Mouse (Mus musculus) kidney, adult 2 months (tissue): ENCODE measurements around the gene Itpr3. TPM values are rescaled to one million over a fixed set of nuclear protein-coding genes. Genes with fewer than 3 reads are reported as not detected.
A peak's percentile ranks its signal among the peaks of the same experiment; 100 is the strongest.

Source experiments
- DNase-seq: peaks from one replicate; pipeline ENCODE4 v3.0.0; 2021
- H3K27ac ChIP-seq: fragments of 200-500 bp; 2 replicates; pipeline ENCODE4 v1.5.1; 2012; ENCODE audit warnings: low read depth, low read length, control low read depth, inconsistent platforms; ENCODE audit not compliant: insufficient read depth
- H3K27me3 ChIP-seq: fragments of 200-500 bp; replicated peaks from 2 replicates; pipeline ENCODE4 v1.6.1; 2012; ENCODE audit warnings: mild to moderate bottlenecking, moderate library complexity, low read length, inconsistent platforms; ENCODE audit not compliant: control insufficient read depth, insufficient read depth
- H3K36me3 ChIP-seq: fragments of 200-500 bp; 2 replicates; pipeline ENCODE4 v1.6.1; 2012; ENCODE audit warnings: mild to moderate bottlenecking, moderate library complexity, low read length, inconsistent platforms; ENCODE audit not compliant: control insufficient read depth, insufficient read depth
- H3K4me1 ChIP-seq: fragments of 200-500 bp; 2 replicates; pipeline ENCODE4 v1.6.1; 2011; ENCODE audit warnings: low read length; ENCODE audit not compliant: control insufficient read depth, insufficient read depth
- H3K4me3 ChIP-seq: fragments of 200-500 bp; 2 replicates; pipeline ENCODE4 v1.5.1; 2011; ENCODE audit warnings: mild to moderate bottlenecking, low read depth, low read length, control low read depth; ENCODE audit not compliant: insufficient read depth
- CTCF ChIP-seq: fragments of 200-500 bp; conservative IDR thresholded peaks from 2 replicates; pipeline ENCODE4 v1.5.1; 2011; ENCODE audit warnings: low read depth, mild to moderate bottlenecking, control low read depth, low read length, moderate library complexity, mixed read lengths; ENCODE audit not compliant: insufficient read depth, insufficient read length
- POLR2A ChIP-seq: fragments of 200-500 bp; IDR thresholded peaks from one replicate; pipeline ENCODE4 v1.6.1; 2011; ENCODE audit warnings: low read depth, low read length, control low read depth
- WGBS: fragments of 180-500 bp; shearing (Covaris S2); methylation state at CpG from one replicate; pipeline ENCODE4 v1.1.7; 2018; 5-methylcytosine and 5-hydroxymethylcytosine counted together
- polyA plus RNA-seq: library from polyadenylated mRNA; depleted of rRNA; stranded (reverse); fragments of >200 nt; gene quantifications from 2 replicates; pipeline ENCODE4 v1.2.3, GENCODE M21; 2012; rRNA removed

The Itpr3 gene
- 4.4 and 6.9 TPM in 2 replicates for polyA plus RNA-seq

DNA sequence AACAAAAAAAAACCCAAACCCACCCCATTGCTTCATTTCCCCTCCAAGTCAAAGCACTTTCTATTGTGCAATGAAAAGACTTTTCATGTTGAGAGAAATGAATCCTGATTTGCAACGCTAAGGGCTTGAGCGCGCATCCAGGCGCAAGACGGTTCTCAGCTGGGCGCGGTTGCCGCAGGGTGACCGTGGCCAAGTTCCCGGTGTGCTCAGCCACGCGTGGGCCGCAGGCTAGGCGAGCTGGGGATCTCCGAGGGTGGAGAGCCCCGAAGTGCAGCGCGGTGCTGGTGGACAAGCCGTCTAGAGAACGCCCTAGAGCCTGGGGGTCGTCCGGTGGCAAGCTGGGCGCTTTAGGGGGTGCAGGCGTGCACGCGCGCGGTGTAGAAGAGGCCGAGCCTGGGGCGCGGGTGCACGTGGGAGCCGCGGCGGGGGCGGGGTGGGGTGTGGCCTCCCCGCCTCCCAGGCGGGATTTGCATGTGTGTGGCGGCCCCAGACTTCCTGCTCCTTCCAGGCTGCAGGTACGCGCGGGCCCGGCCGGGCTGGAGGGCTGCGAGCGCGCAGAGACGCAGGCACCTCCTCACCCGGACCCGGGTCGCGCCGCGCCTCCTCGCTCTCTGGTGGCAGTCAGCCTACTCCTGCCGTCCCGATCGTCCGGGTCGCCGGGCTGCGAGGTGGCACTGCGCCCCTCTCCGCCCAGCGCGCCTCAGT, at the start of gene Itpr3:
Gene Itpr3 (plus strand): TSS at position 493 of the 705 bp plus-strand sequence.
- Histone ChIP-seq H3K27ac (peak within 1 kb of the TSS; percentile 88), H3K27me3 (no peaks in the 10 kb centered on the region), H3K4me3 (peak within 1 kb of the TSS; percentile 72), H3K36me3 (no peaks in the 10 kb centered on the region), H3K4me1 (no peaks in the 10 kb centered on the region)
- WGBS = 1% methylated on average over 64 of the region's 66 CpGs
- TF ChIP-seq POLR2A = no peak
- no peak for TF ChIP-seq CTCF
- DNase-seq = peak; percentile 80

GRCm38 (mm10) chr17:27008277-27008676, 48.8 kb upstream of the Itpr3 start:
- TF ChIP-seq POLR2A = no peak
- TF ChIP-seq CTCF = no peak
- Histone ChIP-seq H3K4me3 (no peak overlapping the region), H3K27ac (no peak overlapping the region), H3K4me1 (no peaks in the 10 kb centered on the region), H3K27me3 (no peaks in the 10 kb centered on the region), H3K36me3 (no peaks in the 10 kb centered on the region)
- no peak for DNase-seq
- 62% methylated on average over 2 of the region's 2 CpGs for WGBS

DNA sequence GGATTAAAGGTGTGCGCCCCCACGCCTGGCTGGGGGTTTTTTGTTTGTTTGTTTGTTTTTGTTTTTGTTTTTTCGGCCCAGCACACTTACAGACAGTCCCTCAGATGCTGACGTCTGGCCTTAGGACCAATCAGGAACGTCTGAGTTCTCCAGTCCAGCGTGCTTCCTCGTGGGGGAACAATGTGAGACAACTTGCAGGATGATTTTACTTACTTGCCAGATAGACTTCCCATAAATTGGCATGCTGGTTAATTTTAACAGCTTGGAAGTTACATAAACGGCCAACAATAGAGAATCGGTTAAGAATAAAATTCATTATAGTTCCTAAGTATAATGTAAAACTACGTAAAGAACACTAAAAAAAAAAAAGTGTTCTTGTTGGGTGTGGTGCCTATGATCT, 45.9 kb upstream of the Itpr3 start:
- TF ChIP-seq CTCF (no peak), POLR2A (no peak)
- no peak for DNase-seq
- Histone ChIP-seq H3K4me3 (no peak overlapping the region), H3K36me3 (no peaks in the 10 kb centered on the region), H3K27me3 (no peaks in the 10 kb centered on the region), H3K27ac (no peak overlapping the region), H3K4me1 (no peaks in the 10 kb centered on the region)
- WGBS = 91% methylated on average over 10 of the region's 10 CpGs

GRCm38 (mm10) chr17:27011998-27012672, 45.0 kb upstream of the Itpr3 start:
- Histone ChIP-seq H3K4me3 (no peak overlapping the region), H3K27ac (no peak overlapping the region), H3K36me3 (no peaks in the 10 kb centered on the region), H3K27me3 (no peaks in the 10 kb centered on the region), H3K4me1 (no peaks in the 10 kb centered on the region)
- peak; percentile 34 for DNase-seq
- TF ChIP-seq CTCF = no peak
- TF ChIP-seq POLR2A = no peak
- 37% methylated on average over 14 of the region's 14 CpGs for WGBS

GRCm38 (mm10) chr17:27012909-27013308, 44.2 kb upstream of the Itpr3 start:
- 25% methylated on average over 6 of the region's 6 CpGs for WGBS
- Histone ChIP-seq H3K36me3 (no peaks in the 10 kb centered on the region), H3K27ac (no peak overlapping the region), H3K27me3 (no peaks in the 10 kb centered on the region), H3K4me1 (no peaks in the 10 kb centered on the region), H3K4me3 (no peak overlapping the region)
- TF ChIP-seq CTCF = no peak
- TF ChIP-seq POLR2A = no peak
- DNase-seq = no peak

GRCm38 (mm10) chr17:27017564-27018499, 39.3 kb upstream of the Itpr3 start:
- 8% methylated on average over 34 of the region's 34 CpGs for WGBS
- no peaks in the 10 kb centered on the region; the same call in 1 of the 2 replicates for H3K36me3 ChIP-seq
- H3K27me3 ChIP-seq = no peaks in the 10 kb centered on the region
- DNase-seq = peak; percentile 93
- peak overlapping the region; percentile 65 for H3K27ac ChIP-seq
- H3K4me3 ChIP-seq = peak overlapping the region; percentile 58
- H3K4me1 ChIP-seq = no peaks in the 10 kb centered on the region
- TF ChIP-seq POLR2A (no peak), CTCF (no peak)
